Mouse (Mus musculus) heart, adult 2 months (tissue): ENCODE results near the gene Ascc2.

ENCODE experiments used
- CTCF ChIP-seq: fragments of 200-600 bp; IDR thresholded peaks from 2 replicates; pipeline ENCODE4 v1.8.1; 2022; ENCODE audit warnings: antibody characterized with exemption, mild to moderate bottlenecking, moderate library complexity
- EP300 ChIP-seq: fragments of 200-500 bp; IDR thresholded peaks from 2 replicates; pipeline ENCODE4 v1.6.1; 2011; ENCODE audit warnings: low read depth, low read length, control low read depth; ENCODE audit not compliant: insufficient read depth

DNA sequence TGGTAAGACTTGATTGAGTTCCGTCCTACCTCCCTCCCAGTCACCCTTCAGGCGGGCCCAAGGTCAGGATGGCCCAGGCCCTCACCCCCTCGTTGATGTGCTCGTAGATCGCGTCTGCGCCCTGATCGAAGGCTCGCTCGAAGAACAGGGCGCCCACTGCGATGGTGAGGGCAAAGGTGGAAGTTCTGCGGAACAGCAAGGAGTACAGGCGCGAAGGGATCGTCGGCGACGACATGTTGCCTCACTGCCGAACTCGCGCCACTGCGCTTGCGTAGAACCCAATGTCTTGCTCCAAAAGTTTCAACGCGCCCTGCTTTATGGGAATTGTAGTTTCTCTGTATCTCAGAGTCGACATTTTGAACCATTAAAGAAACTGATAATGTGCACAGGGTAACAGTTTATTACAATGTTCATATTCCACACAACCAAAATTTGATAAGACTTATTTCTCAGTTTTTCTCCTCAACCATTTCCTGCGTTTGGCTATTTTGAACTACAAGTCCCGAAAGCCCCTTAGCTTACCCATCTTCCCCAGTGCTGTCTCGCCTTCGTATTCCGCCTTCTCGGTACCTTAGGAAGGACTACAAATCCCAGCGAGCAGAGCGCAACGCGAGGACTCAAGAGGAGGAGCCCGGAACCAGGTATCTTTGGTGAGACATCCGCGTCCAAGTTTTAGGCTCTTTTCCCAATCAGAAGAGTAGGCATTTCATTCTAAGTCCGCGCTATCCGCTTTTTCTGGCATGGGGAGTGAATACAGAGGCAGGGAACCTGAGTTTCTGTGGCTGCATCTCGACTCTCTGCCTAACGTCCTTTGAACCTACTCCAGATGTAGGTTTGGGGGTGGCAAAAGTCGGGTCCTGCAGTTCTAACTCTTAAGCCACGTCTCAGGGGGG lies 66.8 kb downstream of the Ascc2 start, which contains the start of the genes Uqcr10 and Zmat5:
- TF ChIP-seq CTCF (no peak), EP300 (peak; percentile 51)
